Mouse (Mus musculus) c-Kit-positive CD71-positive TER-119-positive erythroid progenitor cells, embryonic 14.5 days (primary cell): Measurements from ENCODE around the gene Ap1g2.
A peak's percentile ranks its signal among the peaks of the same experiment; 100 is the strongest.

Experiments used
- DNase-seq: peaks from one replicate; pipeline ENCODE4 v3.0.0-alpha.2; 2013; ENCODE audit warnings: low spot score

Gene Ap1g2

DNA sequence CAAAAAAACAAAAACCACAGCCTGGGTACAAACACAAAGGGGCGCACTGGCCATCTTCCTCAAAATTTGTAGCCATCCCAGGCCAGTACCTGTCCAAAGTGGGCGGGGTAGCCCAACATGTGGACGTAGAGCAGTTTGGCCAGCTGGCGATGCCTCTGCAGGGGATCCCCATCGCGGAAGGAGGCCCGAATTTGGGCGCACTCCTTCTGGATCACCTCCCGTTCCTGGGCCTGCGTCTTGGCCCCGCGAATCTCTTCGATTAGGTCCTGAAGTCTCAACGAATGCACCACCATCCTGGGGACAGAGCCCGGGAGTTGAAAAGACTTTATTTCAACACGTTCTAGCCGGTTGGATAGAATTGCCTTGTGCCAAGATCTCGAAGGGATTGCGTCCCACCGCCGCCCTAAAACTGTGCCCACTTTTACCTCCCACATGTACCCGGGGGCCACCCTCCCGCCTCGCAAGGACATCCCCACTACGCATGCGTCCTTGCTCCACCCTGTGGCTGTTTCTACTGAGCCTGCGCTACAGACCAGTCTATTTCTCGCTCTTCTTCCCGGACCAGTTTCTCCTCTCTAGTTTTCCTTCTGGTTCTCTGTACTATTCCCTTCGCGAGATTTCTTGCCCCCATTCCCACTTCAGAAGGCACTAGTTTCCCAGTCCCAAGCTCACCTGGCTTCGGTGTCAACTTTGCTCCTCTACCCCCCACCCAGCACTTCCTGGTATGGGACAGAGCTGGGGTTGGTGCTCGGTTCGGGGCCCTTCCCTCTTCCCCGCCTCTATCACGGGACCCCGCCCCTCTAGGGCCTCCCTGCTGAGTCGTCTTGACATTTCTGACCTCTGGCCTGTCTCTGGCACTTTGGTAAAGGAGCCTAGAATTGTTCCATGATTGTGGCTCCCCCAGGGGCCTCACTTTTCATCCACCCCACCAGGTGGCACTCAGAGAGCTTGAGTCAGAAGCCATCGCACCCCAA lies at the start of gene Ap1g2:
Gene Ap1g2 (minus strand): TSS at position 758 of the 974 bp plus-strand sequence.
- DNase-seq: peak; percentile 81

DNA sequence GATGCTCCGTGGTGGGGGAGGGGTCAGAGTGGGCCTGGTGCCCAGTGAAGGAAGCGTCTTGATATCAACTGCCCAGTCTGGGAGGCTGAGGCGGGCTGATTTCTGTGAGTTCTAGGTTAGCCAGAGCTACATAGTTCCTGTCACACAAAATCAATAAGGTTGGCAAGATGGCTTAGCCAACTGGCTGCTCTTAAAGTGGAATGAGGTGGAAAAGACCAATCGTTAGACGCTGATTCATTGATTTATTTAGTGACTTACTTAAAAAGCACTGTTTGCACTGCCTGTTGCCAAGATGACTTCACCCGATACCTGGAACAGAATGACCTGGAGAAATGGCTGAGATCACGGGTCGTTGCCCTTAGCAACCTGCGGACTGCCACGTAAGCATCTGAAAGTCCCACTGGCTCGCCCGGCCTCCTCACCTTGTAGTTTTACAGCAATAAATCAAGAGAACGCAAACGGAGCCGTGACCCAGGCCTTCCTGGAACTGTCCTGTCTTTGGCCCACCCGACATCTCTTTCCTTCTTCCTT lies 46.6 kb upstream of the Ap1g2 start:
- DNase-seq: no peak

DNA sequence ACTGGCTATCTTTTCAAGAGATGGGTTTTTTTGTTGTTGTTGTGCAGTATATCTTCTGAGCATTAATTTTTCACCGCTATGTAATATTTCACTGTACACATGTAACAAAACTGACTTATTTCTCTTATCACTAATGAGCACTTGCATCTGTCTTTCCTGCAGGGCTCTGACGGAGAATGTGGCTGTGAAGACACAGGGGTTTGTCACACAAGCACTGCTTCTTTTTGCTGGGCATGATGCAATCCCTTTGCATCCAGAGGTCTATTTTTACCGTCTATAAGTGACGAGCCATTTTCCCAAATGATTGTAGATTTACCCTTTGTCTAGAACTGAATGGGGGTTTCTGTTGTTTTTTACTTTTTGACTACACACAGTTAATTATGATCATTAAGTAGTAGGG lies 45.8 kb upstream of the Ap1g2 start:
- DNase-seq: no peak

DNA sequence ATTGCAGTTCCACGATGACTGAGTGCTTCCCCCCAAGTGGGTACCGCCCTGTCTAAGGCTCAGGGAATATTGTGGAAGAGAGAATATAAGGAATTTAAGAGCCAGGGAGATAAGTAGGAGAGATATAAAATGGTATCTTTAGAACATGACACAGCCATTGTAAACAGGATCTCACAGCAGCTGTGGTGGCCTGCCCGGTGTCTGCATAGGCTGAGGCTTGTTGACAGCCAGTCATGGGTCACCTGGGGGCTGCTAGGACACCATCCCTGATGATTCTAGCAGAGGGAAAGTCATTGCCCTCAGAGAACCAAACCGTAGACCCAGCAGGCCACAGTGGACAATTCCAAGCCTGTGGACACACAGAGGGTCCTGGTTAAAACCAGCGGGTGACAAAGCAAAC lies 44.6 kb upstream of the Ap1g2 start:
- no peak for DNase-seq

DNA sequence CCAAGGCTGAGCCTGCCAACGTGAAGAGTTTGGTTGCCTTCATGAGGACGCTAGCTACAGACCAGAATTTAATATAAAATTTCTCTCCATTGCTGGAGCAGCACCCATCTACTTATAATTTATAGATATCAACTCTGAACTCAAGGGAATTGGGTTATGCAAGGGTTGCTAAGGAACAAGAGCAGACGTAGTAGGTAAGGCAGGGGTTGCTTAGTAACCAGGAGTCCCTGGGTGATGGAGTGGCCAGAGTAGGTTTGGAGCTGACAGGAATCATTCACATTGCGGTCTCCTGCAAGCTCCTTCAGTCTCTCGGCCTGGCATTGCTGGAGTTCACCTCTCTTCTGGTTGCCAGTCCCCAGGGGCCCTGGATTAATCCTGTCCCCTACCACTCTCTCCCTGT lies 42.6 kb upstream of the Ap1g2 start:
- DNase-seq: no peak

DNA sequence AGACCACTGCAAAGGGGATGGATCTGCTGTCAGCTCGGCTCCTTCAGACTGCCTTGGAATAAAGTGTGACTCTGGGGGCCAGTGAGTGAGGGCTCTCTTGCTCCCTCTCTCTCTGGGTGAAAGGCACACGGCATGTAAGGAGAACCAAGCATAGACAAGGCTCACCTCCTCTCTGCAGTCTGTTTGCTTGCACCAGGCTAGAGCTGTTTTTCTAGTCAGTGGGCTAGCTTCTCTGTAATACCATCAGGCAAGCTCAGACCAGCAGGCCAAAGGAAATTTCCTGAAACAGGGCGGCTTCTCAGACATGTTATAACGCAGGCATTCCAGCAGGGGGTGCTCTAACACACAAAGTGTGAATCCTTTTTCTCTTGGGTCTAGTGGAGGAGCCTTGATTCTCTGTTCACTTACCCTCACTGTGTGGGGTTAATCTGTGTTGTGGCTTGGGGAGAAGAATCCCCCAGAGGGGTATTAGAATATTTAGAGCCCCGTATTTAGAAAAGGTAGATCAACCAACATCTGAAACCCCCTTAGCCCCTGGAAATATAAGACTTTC lies 42.0 kb upstream of the Ap1g2 start:
- DNase-seq: peak; percentile 52

DNA sequence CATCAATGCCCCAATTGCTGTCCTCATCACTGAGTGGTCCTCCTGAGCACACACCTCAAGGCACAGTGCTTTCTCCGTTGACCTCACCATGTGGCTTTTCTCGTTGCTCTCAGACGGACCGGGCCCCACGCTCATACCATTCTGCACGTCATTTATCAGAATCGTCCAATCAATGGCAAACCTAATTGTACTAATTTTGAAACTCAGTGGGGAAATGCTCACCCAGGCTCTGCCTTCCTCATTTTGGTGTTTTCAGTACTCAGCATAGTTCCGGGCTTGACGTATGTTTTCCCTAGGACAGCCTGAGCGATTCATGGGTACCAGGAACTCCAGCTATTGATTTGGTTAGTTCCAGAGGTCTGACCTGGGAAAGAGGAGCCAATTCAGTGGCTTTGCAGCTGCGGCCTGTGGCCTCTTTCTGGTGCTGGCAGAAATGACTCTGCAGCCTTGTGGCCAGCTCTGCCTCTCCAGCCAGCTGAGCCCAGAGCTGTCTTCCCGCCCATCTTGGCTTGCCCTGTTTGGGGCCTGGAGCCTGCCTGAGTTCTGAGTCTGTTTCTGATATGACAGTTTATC lies 40.5 kb upstream of the Ap1g2 start:
- no peak for DNase-seq

DNA sequence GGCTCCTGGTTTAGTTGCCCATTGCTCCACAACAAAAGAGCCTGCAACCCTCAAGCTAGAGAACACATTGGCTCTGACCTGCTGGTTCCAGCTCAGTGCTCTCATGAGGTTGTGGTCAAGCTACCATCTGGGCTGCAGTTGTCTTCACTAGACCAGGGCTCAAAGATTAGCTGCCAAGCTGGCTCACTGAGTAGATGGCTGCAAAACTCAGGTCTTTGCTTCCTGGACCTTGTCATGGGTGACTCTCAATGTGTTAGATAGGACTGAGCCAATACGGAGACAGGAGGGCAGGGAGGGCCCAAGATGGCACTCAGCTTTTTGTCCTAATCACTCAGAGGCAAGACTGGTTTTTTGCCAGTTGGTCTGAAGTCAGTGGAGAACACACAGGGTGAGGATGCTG lies 39.9 kb upstream of the Ap1g2 start:
- no peak for DNase-seq

DNA sequence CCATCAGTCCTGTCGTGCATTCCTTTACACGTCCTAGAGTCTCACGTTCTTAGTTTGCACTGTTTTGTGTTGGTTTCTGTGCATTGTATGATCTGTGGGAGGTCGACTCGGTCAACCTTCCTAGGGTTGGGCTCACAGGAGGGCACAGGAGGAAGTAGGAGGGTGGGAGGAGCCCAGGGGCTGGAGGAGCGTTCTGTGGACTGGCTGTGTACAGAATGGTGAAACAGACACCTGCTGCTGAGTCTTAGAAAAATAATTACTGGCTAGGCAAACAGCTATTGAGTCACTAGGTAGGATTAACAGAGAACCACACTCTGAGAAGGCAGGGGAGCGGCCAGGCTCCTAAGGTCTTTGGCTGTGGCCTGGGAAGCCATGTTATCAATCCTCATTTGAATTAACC lies 32.9 kb upstream of the Ap1g2 start:
- no peak for DNase-seq

DNA sequence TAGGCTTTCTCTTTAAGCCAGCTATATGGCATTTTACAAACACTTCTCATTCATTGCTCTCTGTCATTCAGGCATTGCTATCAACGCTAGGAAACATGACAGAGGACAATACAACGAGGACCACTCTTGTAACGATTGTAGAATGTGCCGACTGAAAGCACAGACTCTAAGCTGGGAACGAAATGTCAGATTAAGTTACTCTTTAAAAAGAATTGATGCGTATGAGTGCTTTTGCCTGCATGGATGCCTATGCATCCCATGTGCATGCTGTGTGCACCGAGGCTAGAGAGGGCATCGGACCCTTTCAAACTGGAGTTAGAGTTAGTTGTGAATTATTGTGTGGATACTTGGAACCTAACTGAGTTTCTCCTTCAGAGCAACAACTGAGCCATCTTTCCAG lies 29.3 kb upstream of the Ap1g2 start:
- DNase-seq: no peak

DNA sequence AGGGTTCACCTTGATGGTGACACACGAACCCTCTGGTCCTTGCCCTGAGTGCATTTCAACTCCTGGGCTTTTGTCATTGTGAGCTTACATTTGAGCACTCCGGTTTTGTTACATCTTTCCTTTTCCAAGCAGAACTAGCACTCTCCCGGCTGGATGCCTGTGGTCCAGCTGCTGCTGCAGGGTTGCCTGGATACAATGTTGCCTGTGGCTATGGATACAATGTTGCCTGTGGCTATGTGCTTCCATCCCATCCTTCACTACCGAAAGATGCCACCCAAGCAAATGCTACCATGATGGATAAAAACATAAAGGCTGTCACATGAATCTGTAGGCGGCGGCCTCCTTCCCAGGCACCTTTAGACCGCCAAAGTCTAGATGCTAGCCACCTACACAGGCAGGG lies 20.1 kb upstream of the Ap1g2 start:
- no peak for DNase-seq

DNA sequence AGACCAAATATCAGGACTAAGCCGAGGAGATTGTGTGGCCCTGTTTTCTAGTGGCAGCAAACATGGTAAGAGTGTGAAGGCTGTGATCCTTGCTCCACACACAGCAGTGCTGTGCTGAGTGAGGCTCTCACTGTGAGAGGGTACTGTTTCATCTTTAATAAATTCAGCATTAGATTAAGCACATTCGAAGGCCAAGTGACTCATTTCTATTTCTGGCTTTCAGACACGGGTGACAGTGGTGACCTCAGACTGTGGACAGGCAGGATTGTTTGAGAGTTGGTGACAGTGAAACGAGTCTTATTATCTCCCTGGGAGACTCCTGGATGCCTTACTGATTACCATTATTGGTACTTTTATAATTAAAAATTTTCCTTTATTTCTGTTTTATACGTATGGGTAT lies 19.3 kb upstream of the Ap1g2 start:
- no peak for DNase-seq

DNA sequence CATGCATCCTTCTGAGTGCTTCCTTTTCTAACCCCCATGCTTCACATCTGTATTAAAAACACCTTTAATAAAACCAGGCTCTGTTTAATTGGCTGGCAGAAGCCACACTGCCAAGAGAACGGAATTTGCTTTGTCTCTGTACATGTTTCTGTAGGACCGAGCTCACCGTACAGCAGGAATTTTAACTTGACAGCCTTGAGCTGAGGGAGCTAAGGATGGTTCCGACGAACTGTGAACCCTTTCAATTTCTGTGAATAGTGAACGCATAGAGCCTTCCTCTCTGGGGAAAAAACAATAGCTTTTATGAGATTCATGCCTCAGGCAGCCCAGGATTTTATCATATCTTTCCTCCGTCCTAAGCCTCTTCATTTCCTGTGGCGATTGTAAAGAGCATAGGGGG lies 16.0 kb upstream of the Ap1g2 start:
- no peak for DNase-seq

DNA sequence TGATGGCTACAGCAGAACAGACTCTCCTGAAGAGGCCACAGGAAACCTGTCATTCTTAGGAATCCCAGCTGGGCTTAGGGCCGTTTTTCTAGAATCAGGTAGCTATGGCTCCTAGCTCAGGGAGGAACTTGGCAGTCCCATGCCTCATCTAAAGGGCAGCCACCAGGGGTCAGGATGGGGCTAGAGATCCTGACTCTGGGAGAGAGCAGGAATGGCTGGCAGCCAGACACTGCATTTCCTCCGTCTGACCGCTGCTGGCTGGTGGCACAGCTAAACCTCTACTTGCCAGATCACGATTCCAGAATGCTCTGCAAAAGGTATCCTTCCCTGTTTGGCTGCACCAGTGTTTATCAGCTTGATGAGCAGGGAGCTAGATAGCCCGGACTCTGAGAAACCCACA lies 15.6 kb upstream of the Ap1g2 start:
- DNase-seq: no peak

DNA sequence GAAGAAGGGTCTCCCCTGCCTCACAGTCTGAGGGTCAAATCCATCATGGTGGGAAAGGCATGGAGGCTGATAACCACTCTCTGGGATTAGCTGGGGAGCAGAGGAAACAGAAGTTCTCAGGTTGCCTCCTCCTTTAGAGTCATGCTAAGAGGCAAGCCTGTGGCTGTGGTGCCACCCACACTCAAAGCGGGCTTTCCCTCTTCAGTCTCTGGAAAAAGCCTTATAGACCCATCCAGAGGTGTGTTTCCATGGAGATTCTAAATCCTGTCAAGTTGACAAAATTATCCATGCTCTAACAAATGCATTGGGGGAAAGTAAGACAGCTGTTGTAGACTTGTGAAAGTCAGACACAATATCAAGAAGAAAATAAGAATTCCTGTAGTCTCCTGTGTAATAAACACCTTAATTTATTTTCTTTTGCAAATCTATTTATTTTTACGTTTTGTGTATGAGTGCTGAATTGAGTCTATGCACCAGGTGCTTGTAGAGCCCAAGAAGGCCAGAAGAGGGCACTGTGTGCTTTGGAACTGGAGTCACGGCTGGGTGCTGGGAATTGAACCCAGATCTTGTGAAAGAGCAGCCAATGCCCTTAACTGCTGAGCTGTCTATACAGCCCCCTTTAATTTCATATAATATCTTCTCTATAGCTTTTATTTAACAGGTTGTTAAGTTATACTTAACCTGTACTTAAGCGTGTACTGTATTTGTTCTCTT lies 13.2 kb upstream of the Ap1g2 start:
- no peak for DNase-seq

DNA sequence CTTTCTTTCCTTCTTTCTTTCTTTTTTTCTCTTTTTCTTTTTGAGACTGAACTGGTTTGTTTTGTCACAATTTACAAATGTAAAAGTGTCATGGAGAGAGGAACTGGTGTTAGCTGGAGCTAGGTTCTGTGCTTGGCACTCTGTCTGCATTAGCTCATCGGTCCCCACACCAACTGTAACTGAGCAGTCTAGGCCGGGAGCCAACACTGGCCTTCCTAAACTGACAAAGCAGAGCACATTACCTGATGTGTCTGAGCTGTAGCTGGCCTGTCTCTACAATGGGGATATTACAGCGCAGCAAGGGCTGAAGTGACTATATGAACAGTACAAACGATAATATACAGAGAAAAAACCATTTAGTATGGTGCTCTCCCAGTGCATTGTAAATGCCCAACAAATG lies 12.5 kb upstream of the Ap1g2 start:
- no peak for DNase-seq

DNA sequence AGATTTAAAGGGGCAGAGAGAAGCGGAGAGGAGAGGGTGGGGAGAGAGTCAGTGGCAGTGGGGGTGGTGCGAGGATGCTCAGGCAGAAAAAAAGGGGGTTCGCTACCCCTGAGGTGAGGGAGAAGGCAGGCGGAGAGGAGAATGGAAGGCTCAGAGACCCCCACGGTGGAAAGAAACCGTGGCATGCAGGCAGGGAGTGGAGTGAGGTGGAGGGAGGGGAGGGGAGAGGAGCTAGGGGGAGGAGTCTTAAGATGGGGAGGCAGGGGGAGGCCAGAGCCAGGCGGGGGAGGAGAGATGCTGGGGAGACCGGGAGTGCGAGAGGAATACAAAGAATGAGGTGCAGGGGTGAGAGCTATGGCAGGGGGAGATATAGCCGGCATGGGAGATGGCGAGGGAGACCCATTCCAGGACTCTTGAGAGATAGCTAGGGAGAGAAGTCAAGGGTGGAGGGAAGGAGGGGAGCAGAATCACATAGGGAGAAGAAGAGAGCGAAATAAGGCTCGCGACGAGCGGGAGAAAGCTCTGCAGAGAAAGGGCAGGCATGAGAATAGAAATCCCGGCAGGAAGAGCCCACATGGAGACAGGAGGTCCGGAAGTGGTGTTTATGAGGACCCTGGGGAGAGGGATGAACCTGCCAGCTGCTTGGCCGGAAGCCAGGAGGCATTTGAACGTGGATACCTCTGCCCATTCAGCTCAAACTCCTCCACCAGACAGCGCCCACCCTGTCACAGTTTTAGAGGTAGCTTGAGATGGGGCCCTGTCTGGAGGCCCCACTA lies 10.2 kb upstream of the Ap1g2 start, which contains the start of gene Jph4:
Gene Jph4 (minus strand): TSS at position 511 of the 776 bp plus-strand sequence.
- DNase-seq: no peak

DNA sequence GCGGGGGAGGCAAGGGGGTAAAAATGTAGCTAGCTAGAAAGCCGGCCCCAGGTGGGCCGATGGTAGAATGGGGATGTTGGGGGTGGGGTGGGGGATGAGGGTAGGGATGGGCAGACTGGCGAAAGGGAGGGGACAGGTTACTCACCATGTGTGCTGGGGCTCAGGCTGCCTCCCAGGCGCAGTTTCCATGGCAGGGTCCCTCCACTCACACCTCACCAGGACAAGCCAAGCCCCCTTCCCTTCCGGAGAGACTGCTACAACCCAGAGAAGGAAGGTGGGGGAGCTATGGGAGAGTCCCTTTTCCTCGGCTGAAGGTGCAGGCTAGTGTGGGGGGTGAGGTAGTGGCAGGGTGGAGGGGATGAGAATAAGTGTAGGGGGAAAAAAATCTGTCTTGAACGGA lies 9.5 kb upstream of the Ap1g2 start:
- DNase-seq: no peak

DNA sequence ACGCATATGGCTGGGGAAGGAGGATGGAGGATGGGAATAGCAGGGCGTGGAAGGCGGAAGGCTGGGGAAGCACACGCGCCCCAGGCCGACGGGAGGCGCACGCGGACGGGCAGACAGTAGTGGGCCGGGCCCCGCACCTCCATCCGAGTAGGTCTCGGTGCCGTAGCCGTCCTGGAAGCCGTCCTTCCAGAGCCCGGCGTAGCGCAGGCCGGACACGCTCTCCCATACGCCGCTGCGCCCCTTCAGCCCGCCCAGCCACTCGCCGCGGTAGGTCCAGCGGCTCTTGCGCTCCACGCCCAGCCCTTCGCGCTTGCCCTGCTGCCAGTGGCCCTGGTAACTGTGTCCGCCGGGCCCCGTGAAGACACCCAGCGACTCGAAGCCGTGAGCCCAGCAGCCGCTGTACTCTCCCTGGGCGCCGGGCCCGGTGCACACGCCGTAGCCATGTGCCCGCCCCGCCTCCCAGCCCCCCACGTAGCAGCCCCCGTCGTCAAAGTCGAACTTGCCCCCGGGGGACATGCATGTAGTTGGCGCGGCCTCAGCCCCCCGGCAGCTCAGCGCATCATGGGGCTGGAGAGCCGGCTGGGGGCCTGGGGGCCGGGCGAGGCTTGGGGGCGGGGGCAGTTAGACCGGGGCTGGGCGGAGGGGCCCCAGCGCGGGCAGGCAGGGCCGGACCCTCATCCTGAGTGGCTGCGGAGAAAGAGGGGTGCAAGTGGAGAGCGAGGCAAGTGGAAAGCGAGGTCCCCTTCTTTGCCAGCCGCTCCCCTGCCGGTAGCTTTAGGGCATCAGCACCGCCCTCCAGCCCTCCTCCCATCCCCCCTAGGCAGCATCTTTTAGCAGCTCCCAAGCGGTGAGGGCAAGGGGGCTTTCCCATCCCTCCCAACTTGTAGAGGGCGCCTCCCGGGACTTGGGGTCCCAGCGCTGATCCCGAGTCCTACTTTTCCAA lies 8.6 kb upstream of the Ap1g2 start:
- DNase-seq: no peak

DNA sequence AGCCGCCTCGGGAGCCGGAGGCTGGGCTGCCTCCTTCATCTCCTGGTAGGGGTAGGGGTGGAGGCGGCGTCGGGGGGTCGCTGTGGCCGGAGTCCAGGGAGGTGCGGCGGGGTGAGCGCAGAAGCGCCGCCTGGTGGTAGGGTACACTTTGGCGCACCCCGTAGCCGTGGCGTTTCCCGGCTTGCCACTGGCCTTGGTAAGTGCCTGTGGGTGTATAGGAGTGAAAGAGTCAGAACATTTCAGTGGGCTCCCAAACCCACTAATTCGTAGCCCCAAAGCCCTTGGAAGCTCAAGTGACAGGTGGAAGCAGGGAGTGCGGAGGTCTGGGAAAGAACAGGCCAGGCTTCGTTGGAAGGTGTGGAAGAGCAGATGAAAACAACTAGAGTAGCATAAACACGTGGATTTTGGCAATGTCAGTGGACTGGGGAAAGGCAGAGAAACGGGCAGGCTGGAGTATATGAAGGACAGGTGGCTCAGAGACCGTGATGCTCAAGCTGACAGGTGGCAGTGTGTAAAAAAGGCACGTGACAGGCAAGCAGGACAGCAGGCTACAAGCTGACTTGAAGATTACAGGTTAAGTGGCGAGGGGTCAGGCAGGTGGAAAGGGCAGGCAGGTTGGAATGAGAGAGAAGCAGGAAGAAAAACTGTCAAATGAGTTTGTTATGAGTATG lies 7.7 kb upstream of the Ap1g2 start:
- DNase-seq: no peak
